ENCODE assay signal across 8 mouse cellular contexts in genomic region chr4:32561555-32562095, GRCm38 (mm10). TPM values are rescaled to one million over a fixed set of nuclear protein-coding genes. Genes with fewer than 3 reads are reported as not detected.
DNase-seq lines count a peak whose midpoint lies in the region; ATAC-seq lines count a peak whose summit lies in the region.

No protein-coding gene starts in this region.

- H3K4me1 ChIP-seq in intestine, embryonic 16.5 days (ENCODE audit: control insufficient read depth, insufficient read depth, low read length) = no peaks in the 10 kb centered on the region; the same call in 1 of the 2 replicates
- H3K4me1 ChIP-seq in midbrain, embryonic 16.5 days (ENCODE audit: control insufficient read depth, insufficient read depth, low read length) = peaks cover 17% of the 10 kb centered on the region

- ATAC-seq in intestine, embryonic 16.5 days = 0 out of 2 replicates have a peak, but pooled peaks have one; percentile 52
- peak; percentile 57 for ATAC-seq in midbrain, embryonic 16.5 days

- H3K4me3 ChIP-seq in intestine, embryonic 16.5 days (ENCODE audit: low read length) = no peak overlapping the region
- H3K4me3 ChIP-seq in midbrain, embryonic 16.5 days (ENCODE audit: low read depth, low read length) = no peak overlapping the region

- H3K27me3 ChIP-seq in intestine, embryonic 16.5 days (replicated peaks; ENCODE audit: control insufficient read depth, insufficient read depth, low read length) = no peaks in the 10 kb centered on the region
- no peaks in the 10 kb centered on the region for H3K27me3 ChIP-seq in midbrain, embryonic 16.5 days (ENCODE audit: control insufficient read depth, insufficient read depth, low read depth, low read length)

- no peaks in the 10 kb centered on the region for H3K36me3 ChIP-seq in intestine, embryonic 16.5 days (ENCODE audit: control insufficient read depth, insufficient read depth, low read length)
- H3K36me3 ChIP-seq in midbrain, embryonic 16.5 days (ENCODE audit: control insufficient read depth, insufficient read depth, low read length) = peaks cover 5% of the 10 kb centered on the region; the same call in 1 of the 2 replicates

- H3K9ac ChIP-seq in intestine, embryonic 16.5 days (ENCODE audit: low read depth, low read length) = no peak overlapping the region
- no peak overlapping the region for H3K9ac ChIP-seq in midbrain, embryonic 16.5 days (ENCODE audit: low read depth, low read length)

- peak; percentile 23 for DNase-seq in gastrocnemius, adult 18-20 months (ENCODE audit: low spot score)
- no peak for DNase-seq in gastrocnemius, postnatal 4 days (ENCODE audit: low spot score in 2 of 2)
- peak; percentile 70 to 71 for DNase-seq in cerebellum, postnatal 10 days
- DNase-seq in heart, adult 11 months = peak; percentile 98
- DNase-seq in liver = peak; percentile 47
- peak; percentile 30 to 41 for DNase-seq in thymus, postnatal 10 days (ENCODE audit: low spot score in 2 of 2)

- no peak overlapping the region for H3K27ac ChIP-seq in intestine, embryonic 16.5 days (ENCODE audit: low read length)
- peak overlapping the region; percentile 60 for H3K27ac ChIP-seq in midbrain, embryonic 16.5 days (ENCODE audit: low read length)

- WGBS in intestine, embryonic 16.5 days = 48% methylated on average over 12 of the region's 12 CpGs
- 34% methylated on average over 12 of the region's 12 CpGs for WGBS in midbrain, embryonic 16.5 days

- H3K4me2 ChIP-seq in intestine, embryonic 16.5 days (ENCODE audit: low read depth, low read length) = no peak overlapping the region
- peak overlapping the region; percentile 8; the same call in 1 of the 2 replicates for H3K4me2 ChIP-seq in midbrain, embryonic 16.5 days (ENCODE audit: low read length)

- no peaks in the 10 kb centered on the region for H3K9me3 ChIP-seq in intestine, embryonic 16.5 days (ENCODE audit: control insufficient read depth, low read length)
- H3K9me3 ChIP-seq in midbrain, embryonic 16.5 days (replicated peaks; ENCODE audit: control insufficient read depth, low read length, poor library complexity, severe bottlenecking) = no peaks in the 10 kb centered on the region

RNA-seq across cellular contexts. Expression of gene Gja10, which starts 40.9 kb away (rescaled TPM):
- not detected for total RNA-seq in gastrocnemius, adult 18-20 months (2021)
- total RNA-seq in gastrocnemius, postnatal 4 days (2021) = not detected
- not detected in 2 replicates for polyA plus RNA-seq in intestine, embryonic 16.5 days (2015; fragmentation: Nextera tagmentation; extraction: Ambion mirVana)
- 0.10 TPM in 1 of 2 replicates, not detected in the other for polyA plus RNA-seq in midbrain, embryonic 16.5 days (2015; fragmentation: Nextera tagmentation; extraction: Ambion mirVana)

RNA-seq across cellular contexts. Expression of gene Casp8ap2, which starts 53.6 kb away (rescaled TPM):
- total RNA-seq in gastrocnemius, adult 18-20 months (2021) = 1 to 10 TPM; 4.2 to 4.7 TPM
- 10 to 100 TPM; 11.2 to 14.2 TPM for total RNA-seq in gastrocnemius, postnatal 4 days (2021)
- 30.9 and 37.3 TPM in 2 replicates for polyA plus RNA-seq in intestine, embryonic 16.5 days (2015; fragmentation: Nextera tagmentation; extraction: Ambion mirVana)
- polyA plus RNA-seq in midbrain, embryonic 16.5 days (2015; fragmentation: Nextera tagmentation; extraction: Ambion mirVana) = 33.2 and 43.4 TPM in 2 replicates

Comparison
In these comparisons a context has a peak if more than half of its experiments do, and no peak if none do; other contexts are left out.
1. DNase-seq: peak in gastrocnemius, adult 18-20 months (single experiment), cerebellum, postnatal 10 days (2 of 2), heart, adult 11 months (single experiment), liver (single experiment) and thymus, postnatal 10 days (2 of 2); none in gastrocnemius, postnatal 4 days (0 of 2).